Mouse (Mus musculus) lung, embryonic 16.5 days (tissue): Measurements from ENCODE around the gene Trim40. TPM values are rescaled to one million over a fixed set of nuclear protein-coding genes. Genes with fewer than 3 reads are reported as not detected.

Experiments
- ATAC-seq: fragments of 200-750 bp; cut with Nextera tagmentation; 2 replicates; pipeline ENCODE4 v1.8.0; 2017; ENCODE audit warnings: low read depth, mild to moderate bottlenecking, moderate library complexity
- H3K27ac ChIP-seq: fragments of 300-500 bp; sonication (generic); 2 replicates; pipeline ENCODE4 v1.5.1; 2014; ENCODE audit warnings: mild to moderate bottlenecking, control low read depth, low read length
- H3K27me3 ChIP-seq: fragments of 300-500 bp; sonication (generic); 2 replicates; pipeline ENCODE4 v1.6.1; 2014; ENCODE audit warnings: low read depth, low read length, mixed read lengths; ENCODE audit not compliant: control insufficient read depth, insufficient read depth
- H3K36me3 ChIP-seq: fragments of 300-500 bp; sonication (generic); 2 replicates; pipeline ENCODE4 v1.6.1; 2014; ENCODE audit warnings: low read length; ENCODE audit not compliant: control insufficient read depth, insufficient read depth
- H3K4me1 ChIP-seq: fragments of 300-500 bp; sonication (generic); replicated peaks from 2 replicates; pipeline ENCODE4 v1.6.1; 2014; ENCODE audit warnings: low read length, mixed read lengths; ENCODE audit not compliant: control insufficient read depth, insufficient read depth
- H3K4me2 ChIP-seq: fragments of 300-500 bp; sonication (generic); 2 replicates; pipeline ENCODE4 v1.6.1; 2014; ENCODE audit warnings: low read depth, low read length, control low read depth
- H3K4me3 ChIP-seq: fragments of 300-500 bp; sonication (generic); 2 replicates; pipeline ENCODE4 v1.5.1; 2014; ENCODE audit warnings: mild to moderate bottlenecking, low read length, control low read depth
- H3K9ac ChIP-seq: fragments of 300-500 bp; sonication (generic); 2 replicates; pipeline ENCODE4 v1.6.1; 2014; ENCODE audit warnings: low read length, control low read depth
- H3K9me3 ChIP-seq: fragments of 300-500 bp; sonication (generic); 2 replicates; pipeline ENCODE4 v1.6.1; 2016; ENCODE audit warnings: low read length; ENCODE audit not compliant: control insufficient read depth
- WGBS: fragments of 180-500 bp; shearing (Covaris S2); extraction: QIAGEN DNeasy Blood & Tissue Kit; methylation state at CpG from one replicate; pipeline ENCODE4 v1.1.7; 2014; 5-methylcytosine and 5-hydroxymethylcytosine counted together
- polyA plus RNA-seq: library from polyadenylated mRNA; unstranded; fragments of >200 nt; fragmentation: Nextera tagmentation; extraction: Ambion mirVana; gene quantifications from 2 replicates; pipeline ENCODE4 v1.2.1, GENCODE M21; 2015

The Trim40 gene
- polyA plus RNA-seq = not detected in 2 replicates

- no peak within 1 kb of the TSS for H3K9ac ChIP-seq
- 81% methylated on average over 5 of the region's 5 CpGs for WGBS
- H3K27ac ChIP-seq = no peak within 1 kb of the TSS
- H3K4me2 ChIP-seq = no peak within 1 kb of the TSS
- H3K4me1 ChIP-seq = no peaks in the 10 kb centered on the region
- no peak within 1 kb of the TSS for H3K4me3 ChIP-seq
- no peak for ATAC-seq
- H3K9me3 ChIP-seq = no peaks in the 10 kb centered on the region
- no peaks in the 10 kb centered on the region for H3K27me3 ChIP-seq
- no peaks in the 10 kb centered on the region for H3K36me3 ChIP-seq
These were observed at the start of gene Trim40 for GRCm38 (mm10) chr17:36890073-36890903. TSS of gene Trim40 (minus strand) at chr17:36890123.

GRCm38 (mm10) chr17:36938056-36938455, 48.1 kb upstream of the Trim40 start:
- Histone ChIP-seq H3K9ac (no peak overlapping the region), H3K36me3 (no peaks in the 10 kb centered on the region), H3K4me2 (no peak overlapping the region), H3K27ac (no peak overlapping the region), H3K9me3 (no peaks in the 10 kb centered on the region), H3K4me3 (no peak overlapping the region), H3K4me1 (peaks cover 2% of the 10 kb centered on the region; the same call in 1 of the 2 replicates), H3K27me3 (peaks cover 13% of the 10 kb centered on the region)
- 65% methylated on average over 2 of the region's 2 CpGs for WGBS
- ATAC-seq = no peak

GRCm38 (mm10) chr17:36931806-36932205, 41.9 kb upstream of the Trim40 start:
- Histone ChIP-seq H3K36me3 (no peaks in the 10 kb centered on the region), H3K27ac (no peak overlapping the region), H3K9me3 (no peaks in the 10 kb centered on the region), H3K4me3 (no peak overlapping the region), H3K9ac (no peak overlapping the region), H3K4me2 (no peak overlapping the region), H3K27me3 (no peaks in the 10 kb centered on the region), H3K4me1 (peaks cover 4% of the 10 kb centered on the region)
- ATAC-seq = 0 out of 2 replicates have a peak, but pooled peaks have one; percentile 38
- 45% methylated on average over 2 of the region's 2 CpGs for WGBS

- no peaks in the 10 kb centered on the region for H3K27me3 ChIP-seq
- no peak for ATAC-seq
- no peak overlapping the region for H3K27ac ChIP-seq
- H3K4me2 ChIP-seq = no peak overlapping the region
- 78% methylated on average over 4 of the region's 4 CpGs for WGBS
- H3K4me1 ChIP-seq = peaks cover 4% of the 10 kb centered on the region
- H3K36me3 ChIP-seq = no peaks in the 10 kb centered on the region
- H3K9me3 ChIP-seq = no peaks in the 10 kb centered on the region
- H3K4me3 ChIP-seq = no peak overlapping the region
- no peak overlapping the region for H3K9ac ChIP-seq
These were observed 41.2 kb upstream of the Trim40 start for GRCm38 (mm10) chr17:36931130-36931529.

- Histone ChIP-seq H3K36me3 (no peaks in the 10 kb centered on the region), H3K4me3 (no peak overlapping the region), H3K9ac (no peak overlapping the region), H3K9me3 (no peaks in the 10 kb centered on the region), H3K27ac (no peak overlapping the region), H3K4me2 (no peak overlapping the region), H3K4me1 (peaks cover 4% of the 10 kb centered on the region), H3K27me3 (no peaks in the 10 kb centered on the region)
- ATAC-seq = no peak
- WGBS = 64% methylated on average over 6 of the region's 6 CpGs
These were observed 40.3 kb upstream of the Trim40 start for GRCm38 (mm10) chr17:36930233-36930632.

- Histone ChIP-seq H3K4me1 (peaks cover 4% of the 10 kb centered on the region), H3K27me3 (no peaks in the 10 kb centered on the region), H3K9ac (no peak overlapping the region), H3K36me3 (no peaks in the 10 kb centered on the region), H3K9me3 (no peaks in the 10 kb centered on the region), H3K27ac (no peak overlapping the region), H3K4me2 (no peak overlapping the region), H3K4me3 (no peak overlapping the region)
- WGBS = 67% methylated on average over 12 of the region's 12 CpGs
- no peak for ATAC-seq
These were observed 39.5 kb upstream of the Trim40 start for GRCm38 (mm10) chr17:36929236-36929932.

GRCm38 (mm10) chr17:36927496-36928120, 37.7 kb upstream of the Trim40 start:
- Histone ChIP-seq H3K36me3 (no peaks in the 10 kb centered on the region), H3K9me3 (no peaks in the 10 kb centered on the region), H3K4me2 (no peak overlapping the region), H3K27ac (no peak overlapping the region), H3K9ac (no peak overlapping the region), H3K4me3 (no peak overlapping the region), H3K27me3 (no peaks in the 10 kb centered on the region), H3K4me1 (peaks cover 4% of the 10 kb centered on the region)
- no peak for ATAC-seq
- 18% methylated on average over 10 of the region's 10 CpGs for WGBS

GRCm38 (mm10) chr17:36923491-36923890, 33.6 kb upstream of the Trim40 start:
- no peak overlapping the region for H3K27ac ChIP-seq
- H3K36me3 ChIP-seq = no peaks in the 10 kb centered on the region
- no peak overlapping the region for H3K4me2 ChIP-seq
- H3K9ac ChIP-seq = no peak overlapping the region
- H3K4me3 ChIP-seq = no peak overlapping the region
- no peaks in the 10 kb centered on the region for H3K27me3 ChIP-seq
- no peaks in the 10 kb centered on the region for H3K9me3 ChIP-seq
- 55% methylated on average over 4 of the region's 4 CpGs for WGBS
- H3K4me1 ChIP-seq = no peaks in the 10 kb centered on the region
- no peak for ATAC-seq

GRCm38 (mm10) chr17:36922715-36923114, 32.8 kb upstream of the Trim40 start:
- H3K27ac ChIP-seq = no peak overlapping the region
- ATAC-seq = no peak
- H3K36me3 ChIP-seq = no peaks in the 10 kb centered on the region
- H3K4me3 ChIP-seq = no peak overlapping the region
- H3K27me3 ChIP-seq = no peaks in the 10 kb centered on the region
- no peaks in the 10 kb centered on the region for H3K9me3 ChIP-seq
- no peak overlapping the region for H3K4me2 ChIP-seq
- no peaks in the 10 kb centered on the region for H3K4me1 ChIP-seq
- WGBS = 70% methylated on average over 4 of the region's 4 CpGs
- H3K9ac ChIP-seq = no peak overlapping the region
